13 mouse cellular contexts compared by ENCODE assay signal in genomic region chr2:132034590-132035469, GRCm38 (mm10). TPM values are rescaled to one million over a fixed set of nuclear protein-coding genes. Genes with fewer than 3 reads are reported as not detected.
DNase-seq lines count a peak whose midpoint lies in the region; ATAC-seq and TF ChIP-seq lines count a peak whose summit lies in the region.
"Had no signal": no experiment of that assay in that cellular context is flagged by ENCODE, and none has a peak within 500 bp of the region (broad histone marks: within the 10 kb centered on the region; RNA-seq: fewer than 3 reads in every experiment).

No protein-coding gene starts in this region.

- no peak for TF ChIP-seq CTCF in hindbrain, postnatal 0 days (IDR thresholded peaks at IDR 0.05; ENCODE audit: low read depth)
- no peak for TF ChIP-seq CTCF in CH12.LX (conservative IDR thresholded peaks at IDR 0.05 in 1 of 2, IDR thresholded peaks at IDR 0.05 in 1 of 2; ENCODE audit: low read depth in 2 of 2, low read length in 2 of 2)

- no peaks in the 10 kb centered on the region for H3K9me3 ChIP-seq in hindbrain, postnatal 0 days (ENCODE audit: low read length)
- no peaks in the 10 kb centered on the region for H3K9me3 ChIP-seq in hindbrain, embryonic 11.5 days (ENCODE audit: control insufficient read depth, low read length)
- no peaks in the 10 kb centered on the region for H3K9me3 ChIP-seq in CH12.LX (replicated peaks; ENCODE audit: low read length)

- TF ChIP-seq POLR2A in CH12.LX (IDR thresholded peaks at IDR 0.05; ENCODE audit: low read depth, low read length) = no peak

- H3K27me3 ChIP-seq in hindbrain, postnatal 0 days (ENCODE audit: insufficient read depth, low read length) = no peaks in the 10 kb centered on the region
- no peaks in the 10 kb centered on the region for H3K27me3 ChIP-seq in hindbrain, embryonic 11.5 days (ENCODE audit: control insufficient read depth, insufficient read depth, low read length)
- H3K27me3 ChIP-seq in CH12.LX (replicated peaks) = no peaks in the 10 kb centered on the region
- H3K27me3 ChIP-seq: Patski had no signal

- H3K36me3 ChIP-seq in hindbrain, postnatal 0 days (ENCODE audit: insufficient read depth, low read length) = no peaks in the 10 kb centered on the region
- H3K36me3 ChIP-seq in hindbrain, embryonic 11.5 days (ENCODE audit: control insufficient read depth, insufficient read depth, low read length) = no peaks in the 10 kb centered on the region
- H3K36me3 ChIP-seq in CH12.LX (replicated peaks in 1 of 2; ENCODE audit: control insufficient read depth in 1 of 2, insufficient read depth in 1 of 2, low read length in 1 of 2) = no peaks in the 10 kb centered on the region

- H3K27ac ChIP-seq in hindbrain, postnatal 0 days = peak overlapping the region; percentile 46
- H3K27ac ChIP-seq in hindbrain, embryonic 11.5 days (ENCODE audit: low read depth, low read length) = no peak overlapping the region
- H3K27ac ChIP-seq in CH12.LX (ENCODE audit: insufficient read depth, low read depth) = peak overlapping the region; percentile 44; the same call in 1 of the 2 replicates
- H3K27ac ChIP-seq: kidney, postnatal 0 days; macrophage had no signal

- dilution Hi-C loops in CH12.LX (cut with MboI; ENCODE audit: extremely low pct_ligation_motif_present, extremely low pct_unique_long_range_greater_than_20kb, low sequenced_read_pairs) = no loop called here

- H3K4me3 ChIP-seq in hindbrain, postnatal 0 days (ENCODE audit: low read length) = no peak overlapping the region
- H3K4me3 ChIP-seq in hindbrain, embryonic 11.5 days (ENCODE audit: low read depth, low read length) = no peak overlapping the region
- H3K4me3 ChIP-seq in CH12.LX (replicated peaks in 1 of 3; ENCODE audit: low read depth in 2 of 3, low read length in 2 of 3, poor library complexity in 1 of 3) = no peak overlapping the region

- in situ Hi-C loops in CH12.LX (cut with MboI; ENCODE audit: low pct_ligation_motif_present, low pct_unique_long_range_greater_than_20kb, low sequenced_read_pairs) = no loop called here

- no peaks in the 10 kb centered on the region for H3K79me2 ChIP-seq in CH12.LX (replicated peaks; ENCODE audit: control insufficient read depth, extremely low read depth, insufficient read depth, poor library complexity, severe bottlenecking)

- 49% methylated on average over 4 of the region's 4 CpGs for WGBS in hindbrain, postnatal 0 days
- 62% methylated on average over 4 of the region's 4 CpGs for WGBS in hindbrain, embryonic 11.5 days

- TF ChIP-seq EP300 in CH12.LX (IDR thresholded peaks at IDR 0.05; ENCODE audit: low read length) = no peak

- no peak overlapping the region for H3K4me2 ChIP-seq in hindbrain, postnatal 0 days (ENCODE audit: low read depth, low read length)
- no peak overlapping the region for H3K4me2 ChIP-seq in hindbrain, embryonic 11.5 days (replicated peaks; ENCODE audit: low read depth, low read length)
- H3K4me2 ChIP-seq in CH12.LX (ENCODE audit: insufficient read depth, low read depth, poor library complexity, severe bottlenecking) = no peak overlapping the region

- TF ChIP-seq RAD21 in CH12.LX (IDR thresholded peaks at IDR 0.05; ENCODE audit: low read depth, low read length) = no peak

- H3K4me1 ChIP-seq in hindbrain, postnatal 0 days (ENCODE audit: insufficient read depth, low read length) = peaks cover 12% of the 10 kb centered on the region
- H3K4me1 ChIP-seq in hindbrain, embryonic 11.5 days (replicated peaks; ENCODE audit: control insufficient read depth, insufficient read depth, low read length) = 0 out of 2 replicates have a peak, but pooled peaks cover 6% of the 10 kb centered on the region
- peaks cover 18 to 65% of the 10 kb centered on the region in 2 experiments for H3K4me1 ChIP-seq in CH12.LX (ENCODE audit: control insufficient read depth in 1 of 2, insufficient read depth in 2 of 2)

- no peak for ATAC-seq in hindbrain, postnatal 0 days
- ATAC-seq in hindbrain, embryonic 11.5 days (ENCODE audit: low FRiP score) = no peak
- no peak for ATAC-seq in activated CD4-positive, CD25-positive, alpha-beta regulatory T cell, adult 4 months
- ATAC-seq: forebrain, embryonic 14.5 days; Patski had no signal

- no peak overlapping the region for H3K9ac ChIP-seq in hindbrain, postnatal 0 days (replicated peaks; ENCODE audit: low read length)
- H3K9ac ChIP-seq in hindbrain, embryonic 11.5 days (ENCODE audit: low read depth, low read length) = no peak overlapping the region
- no peak overlapping the region for H3K9ac ChIP-seq in CH12.LX (ENCODE audit: insufficient read depth, low read depth)

- DNase-seq in adrenal gland, adult 2 months = peak; percentile 33
- no peak for DNase-seq in adrenal gland, postnatal 4 days (ENCODE audit: low spot score in 2 of 2)
- no peak for DNase-seq in hindbrain, postnatal 0 days (ENCODE audit: low spot score)
- no peak for DNase-seq in hindbrain, embryonic 11.5 days (ENCODE audit: low spot score)
- DNase-seq in CH12.LX (ENCODE audit: extremely low read depth) (no peak), liver (peak; percentile 59)
- DNase-seq in layer of hippocampus, postnatal 25 days (ENCODE audit: extremely low spot score in 1 of 2, low spot score in 1 of 2) = no peak
- DNase-seq: embryo, embryonic 11 days had no signal

TF ChIP-seq in CH12.LX, 34 proteins besides CTCF, POLR2A, EP300 and RAD21:
- TF ChIP-seq IRF4 (IDR thresholded peaks at IDR 0.05; ENCODE audit: low read depth, low read length) = no peak
- no peak for TF ChIP-seq MYC (IDR thresholded peaks at IDR 0.05; ENCODE audit: low read depth, low read length)
- TF ChIP-seq USF2 (conservative IDR thresholded peaks at IDR 0.05; ENCODE audit: low read depth, low read length) = no peak
- TF ChIP-seq ZMIZ1 (IDR thresholded peaks at IDR 0.05; ENCODE audit: low read depth, low read length) = no peak
- no peak for TF ChIP-seq USF1 (IDR thresholded peaks at IDR 0.05; ENCODE audit: low read depth, low read length)
- no peak for TF ChIP-seq KAT2A (IDR thresholded peaks at IDR 0.05; ENCODE audit: insufficient replicate concordance, low read length)
- no peak for TF ChIP-seq ETS1 (conservative IDR thresholded peaks at IDR 0.05; ENCODE audit: low read depth, low read length)
- TF ChIP-seq NELFE (IDR thresholded peaks at IDR 0.05; ENCODE audit: low read depth, low read length) = no peak
- TF ChIP-seq NRF1 (IDR thresholded peaks at IDR 0.05; ENCODE audit: low read depth, low read length) = no peak
- no peak for TF ChIP-seq SIN3A (IDR thresholded peaks at IDR 0.05; ENCODE audit: low read length)
- no peak for TF ChIP-seq E2F4 (IDR thresholded peaks at IDR 0.05; ENCODE audit: insufficient replicate concordance, low read depth, low read length)
- no peak for TF ChIP-seq MEF2A (IDR thresholded peaks at IDR 0.05; ENCODE audit: borderline replicate concordance, low read depth, low read length)
- no peak for TF ChIP-seq CHD2 (IDR thresholded peaks at IDR 0.05; ENCODE audit: low read length)
- no peak for TF ChIP-seq HCFC1 (IDR thresholded peaks at IDR 0.05; ENCODE audit: low read depth, low read length)
- no peak for TF ChIP-seq ZKSCAN1 (IDR thresholded peaks at IDR 0.05; ENCODE audit: borderline replicate concordance, low read depth, low read length)
- TF ChIP-seq GABPA (IDR thresholded peaks at IDR 0.05; ENCODE audit: insufficient replicate concordance, low read depth, low read length) = no peak
- TF ChIP-seq MAFK (IDR thresholded peaks at IDR 0.05; ENCODE audit: insufficient replicate concordance, low read length) = no peak
TF ChIP-seq in CH12.LX: peak in this region for 0.

RNA-seq across cellular contexts. Expression of gene Rassf2, which starts 4.8 kb away (rescaled TPM):
- total RNA-seq in adrenal gland, adult 2 months (2021) = 10 to 100 TPM; 10.4 to 11.7 TPM
- polyA plus RNA-seq in adrenal gland, adult 2 months (2012; rRNA removed) = 10.5 and 12.3 TPM in 2 replicates
- total RNA-seq in adrenal gland, postnatal 4 days (2021) = 10 to 100 TPM; 14.5 to 16.7 TPM
- 39.1 and 39.8 TPM in 2 replicates for total RNA-seq in hindbrain, postnatal 0 days (2014; rRNA removed)
- polyA plus RNA-seq in hindbrain, postnatal 0 days (2015; fragmentation: Nextera tagmentation; extraction: Ambion mirVana) = 18.7 and 19.0 TPM in 2 replicates
- polyA plus RNA-seq in hindbrain, embryonic 11.5 days (2014; fragmentation: Nextera tagmentation; extraction: Ambion mirVana) = 27.2 and 27.3 TPM in 2 replicates
- 44.4 and 45.3 TPM in 2 replicates for total RNA-seq in CH12.LX (2012; rRNA removed)
- total RNA-seq in CH12.LX (2014; rRNA removed) = 30.2 and 33.8 TPM in 2 replicates
- 60.4 and 61.5 TPM in 2 replicates for polyA plus RNA-seq in CH12.LX (2012; ENCODE audit: insufficient read length, low read depth)
- 10 to 100 TPM; 59.8 to 83.1 TPM for polyA plus RNA-seq in activated CD4-positive, CD25-positive, alpha-beta regulatory T cell, adult 4 months (2017; shearing (Covaris generic))
- 10 to 100 TPM; 31.4 to 34.8 TPM for total RNA-seq in layer of hippocampus, postnatal 25 days (2021)

Comparison
In these comparisons a context has a peak if more than half of its experiments do, and no peak if none do; other contexts are left out.
1. DNase-seq: peak in adrenal gland, adult 2 months (single experiment) and liver (single experiment); none in adrenal gland, postnatal 4 days (0 of 2), hindbrain, postnatal 0 days (single experiment), hindbrain, embryonic 11.5 days (single experiment), CH12.LX (single experiment) and layer of hippocampus, postnatal 25 days (0 of 2).